Mouse (Mus musculus) hindbrain, embryonic 13.5 days (tissue): ENCODE measurements around the gene Tpd52l2. TPM values are rescaled to one million over a fixed set of nuclear protein-coding genes. Genes with fewer than 3 reads are reported as not detected.
A peak's percentile ranks its signal among the peaks of the same experiment; 100 is the strongest.
"Not testable (repeated sequence)": the region's sequence is repeated elsewhere in the genome, so short reads cannot be mapped to it uniquely, and the experiment has no call there.

Source experiments
- ATAC-seq: fragments of 200-750 bp; cut with Nextera tagmentation; 2 replicates; pipeline ENCODE4 v1.8.0; 2017; ENCODE audit warnings: moderate TSS enrichment; ENCODE audit not compliant: low FRiP score
- H3K27ac ChIP-seq: fragments of 300-500 bp; sonication (generic); 2 replicates; pipeline ENCODE4 v1.5.1; 2015; ENCODE audit warnings: inconsistent platforms, mild to moderate bottlenecking, moderate library complexity
- H3K27me3 ChIP-seq: fragments of 300-500 bp; sonication (generic); 2 replicates; pipeline ENCODE4 v1.6.1; 2015; ENCODE audit warnings: mild to moderate bottlenecking, inconsistent platforms
- H3K36me3 ChIP-seq: fragments of 300-500 bp; sonication (generic); 2 replicates; pipeline ENCODE4 v1.6.1; 2015; ENCODE audit warnings: mild to moderate bottlenecking, inconsistent platforms
- H3K4me1 ChIP-seq: fragments of 300-500 bp; sonication (generic); replicated peaks from 2 replicates; pipeline ENCODE4 v1.6.1; 2015; ENCODE audit warnings: inconsistent platforms
- H3K4me2 ChIP-seq: fragments of 300-500 bp; sonication (generic); 2 replicates; pipeline ENCODE4 v1.6.1; 2015; ENCODE audit warnings: inconsistent platforms, mild to moderate bottlenecking, moderate library complexity
- H3K4me3 ChIP-seq: fragments of 300-500 bp; sonication (generic); 2 replicates; pipeline ENCODE4 v1.5.1; 2015; ENCODE audit warnings: mild to moderate bottlenecking, inconsistent platforms
- H3K9ac ChIP-seq: fragments of 300-500 bp; sonication (generic); 2 replicates; pipeline ENCODE4 v1.6.1; 2015; ENCODE audit warnings: mild to moderate bottlenecking, inconsistent platforms
- H3K9me3 ChIP-seq: fragments of 300-500 bp; sonication (generic); 2 replicates; pipeline ENCODE4 v1.6.1; 2016; ENCODE audit warnings: inconsistent platforms
- WGBS: fragments of 180-500 bp; shearing (Covaris S2); methylation state at CpG from one replicate; pipeline ENCODE4 v1.1.7; 2015; 5-methylcytosine and 5-hydroxymethylcytosine counted together
- polyA plus RNA-seq: library from polyadenylated mRNA; unstranded; fragments of >200 nt; fragmentation: Nextera tagmentation; extraction: Ambion mirVana; gene quantifications from 2 replicates; pipeline ENCODE4 v1.2.1, GENCODE M21; 2015

Gene Tpd52l2
- polyA plus RNA-seq, 1 experiment from 2014 or later = 121 TPM

GRCm38 (mm10) chr2:181493156-181493927, 3.6 kb upstream of the Tpd52l2 start, which contains the start of gene Abhd16b:
Gene Abhd16b, plus strand, starts transcription at chr2:181493206.
- H3K27me3 ChIP-seq = no peaks in the 10 kb centered on the region
- H3K4me2 ChIP-seq = no peak within 1 kb of the TSS
- no peak within 1 kb of the TSS for H3K4me3 ChIP-seq
- H3K9ac ChIP-seq = no peak within 1 kb of the TSS
- no peak within 1 kb of the TSS for H3K27ac ChIP-seq
- ATAC-seq = no peak
- no peaks in the 10 kb centered on the region for H3K36me3 ChIP-seq
- WGBS = 84% methylated on average over 31 of the region's 31 CpGs
- H3K4me1 ChIP-seq = peaks cover 15% of the 10 kb centered on the region
- no peaks in the 10 kb centered on the region for H3K9me3 ChIP-seq

- WGBS = 73% methylated on average over 26 of the region's 26 CpGs
- no peak for ATAC-seq
- no peak overlapping the region for H3K27ac ChIP-seq
- no peak overlapping the region for H3K9ac ChIP-seq
- no peak overlapping the region for H3K4me2 ChIP-seq
- H3K9me3 ChIP-seq = no peaks in the 10 kb centered on the region
- peaks cover 3% of the 10 kb centered on the region; the same call in 1 of the 2 replicates for H3K36me3 ChIP-seq
- H3K4me1 ChIP-seq = peaks cover 20% of the 10 kb centered on the region
- no peaks in the 10 kb centered on the region for H3K27me3 ChIP-seq
- H3K4me3 ChIP-seq = no peak overlapping the region
Observed at GRCm38 (mm10) chr2:181494266-181494945, 2.5 kb upstream of the Tpd52l2 start.

- peaks cover 15% of the 10 kb centered on the region for H3K36me3 ChIP-seq
- not testable (repeated sequence) for ATAC-seq, H3K9me3 ChIP-seq, H3K27me3 ChIP-seq, H3K27ac ChIP-seq, H3K9ac ChIP-seq
- H3K4me2 ChIP-seq = peak overlapping the region; percentile 99
- WGBS = 59% methylated on average over 8 of the region's 8 CpGs
- H3K4me1 ChIP-seq = peaks cover 20% of the 10 kb centered on the region
- peak overlapping the region; percentile 91; the same call in 1 of the 2 replicates for H3K4me3 ChIP-seq
Observed at GRCm38 (mm10) chr2:181495845-181496244, 1.1 kb upstream of the Tpd52l2 start.

GRCm38 (mm10) chr2:181496281-181496680, 661 bp upstream of the Tpd52l2 start:
- Histone ChIP-seq H3K9ac (peak overlapping the region; percentile 74), H3K4me3 (peak overlapping the region; percentile 91), H3K4me2 (peak overlapping the region; percentile 99), H3K9me3 (no peaks in the 10 kb centered on the region), H3K36me3 (peaks cover 20% of the 10 kb centered on the region), H3K4me1 (peaks cover 20% of the 10 kb centered on the region), H3K27me3 (no peaks in the 10 kb centered on the region), H3K27ac (peak overlapping the region; percentile 78)
- WGBS = 15% methylated on average over 8 of the region's 8 CpGs
- ATAC-seq = peak; percentile 65

- ATAC-seq = peak; percentile 38
- WGBS = 0% methylated on average over 12 of the region's 12 CpGs
- H3K4me1 ChIP-seq = peaks cover 20% of the 10 kb centered on the region
- H3K4me3 ChIP-seq = peak overlapping the region; percentile 91
- H3K27me3 ChIP-seq = no peaks in the 10 kb centered on the region
- no peaks in the 10 kb centered on the region for H3K9me3 ChIP-seq
- H3K9ac ChIP-seq = peak overlapping the region; percentile 95
- peak overlapping the region; percentile 99 for H3K4me2 ChIP-seq
- H3K36me3 ChIP-seq = peaks cover 32% of the 10 kb centered on the region
- peak overlapping the region; percentile 90 for H3K27ac ChIP-seq
Observed at GRCm38 (mm10) chr2:181497548-181497875, 570 bp downstream of the Tpd52l2 start.

GRCm38 (mm10) chr2:181498644-181499043, 1.7 kb downstream of the Tpd52l2 start:
- 74% methylated on average over 4 of the region's 4 CpGs for WGBS
- ATAC-seq = no peak

GRCm38 (mm10) chr2:181509191-181509590, 12.2 kb downstream of the Tpd52l2 start:
- no peak overlapping the region for H3K27ac ChIP-seq
- no peaks in the 10 kb centered on the region for H3K9me3 ChIP-seq
- no peak overlapping the region for H3K9ac ChIP-seq
- no peak for ATAC-seq
- H3K4me1 ChIP-seq = no peaks in the 10 kb centered on the region
- WGBS = 89% methylated on average over 2 of the region's 2 CpGs
- H3K36me3 ChIP-seq = peaks cover 95% of the 10 kb centered on the region
- no peak overlapping the region for H3K4me3 ChIP-seq
- no peak overlapping the region for H3K4me2 ChIP-seq
- no peaks in the 10 kb centered on the region for H3K27me3 ChIP-seq

More at GRCm38 (mm10) chr2:181498644-181499043, 1.7 kb downstream of the Tpd52l2 start:
- no peak overlapping the region for H3K9ac ChIP-seq
- 0 out of 2 replicates have a peak overlapping the region, but pooled peaks have one; percentile 91 for H3K4me3 ChIP-seq
- no peaks in the 10 kb centered on the region for H3K27me3 ChIP-seq
- peaks cover 43% of the 10 kb centered on the region for H3K36me3 ChIP-seq
- H3K4me1 ChIP-seq = peaks cover 20% of the 10 kb centered on the region
- H3K27ac ChIP-seq = no peak overlapping the region
- H3K4me2 ChIP-seq = peak overlapping the region; percentile 99; the same call in 1 of the 2 replicates
- H3K9me3 ChIP-seq = no peaks in the 10 kb centered on the region

- WGBS = 98% methylated on average over 8 of the region's 8 CpGs
- Histone ChIP-seq H3K27ac (no peak overlapping the region), H3K4me2 (no peak overlapping the region), H3K9me3 (no peaks in the 10 kb centered on the region), H3K36me3 (peaks cover 94% of the 10 kb centered on the region), H3K9ac (no peak overlapping the region), H3K4me3 (no peak overlapping the region), H3K27me3 (no peaks in the 10 kb centered on the region), H3K4me1 (no peaks in the 10 kb centered on the region)
- no peak for ATAC-seq
Observed at GRCm38 (mm10) chr2:181511231-181511630, 14.3 kb downstream of the Tpd52l2 start.

- Histone ChIP-seq H3K4me2 (peak overlapping the region; percentile 81), H3K9ac (peak overlapping the region; percentile 88), H3K4me1 (peaks cover 39% of the 10 kb centered on the region), H3K27me3 (no peaks in the 10 kb centered on the region), H3K9me3 (no peaks in the 10 kb centered on the region), H3K4me3 (peak overlapping the region; percentile 70), H3K27ac (peak overlapping the region; percentile 98), H3K36me3 (peaks cover 34% of the 10 kb centered on the region)
- WGBS = 81% methylated on average over 3 of the region's 3 CpGs
- ATAC-seq = no peak
Observed at GRCm38 (mm10) chr2:181519201-181519600, 22.3 kb downstream of the Tpd52l2 start.

GRCm38 (mm10) chr2:181520118-181520935, 23.4 kb downstream of the Tpd52l2 start, which contains the start of gene Dnajc5:
Gene Dnajc5, plus strand, starts transcription at chr2:181520485.
- peak within 1 kb of the TSS; percentile 81 for H3K4me2 ChIP-seq
- no peaks in the 10 kb centered on the region for H3K9me3 ChIP-seq
- under 1% methylated on average over 74 of the region's 74 CpGs for WGBS
- no peaks in the 10 kb centered on the region for H3K27me3 ChIP-seq
- H3K4me1 ChIP-seq = peaks cover 41% of the 10 kb centered on the region
- peak within 1 kb of the TSS; percentile 70 for H3K4me3 ChIP-seq
- H3K9ac ChIP-seq = peak within 1 kb of the TSS; percentile 88
- H3K27ac ChIP-seq = peak within 1 kb of the TSS; percentile 98
- ATAC-seq = peak; percentile 97
- peaks cover 23% of the 10 kb centered on the region for H3K36me3 ChIP-seq

GRCm38 (mm10) chr2:181520936-181521227, 23.9 kb downstream of the Tpd52l2 start:
- H3K4me1 ChIP-seq = peaks cover 41% of the 10 kb centered on the region
- no peaks in the 10 kb centered on the region for H3K27me3 ChIP-seq
- no peaks in the 10 kb centered on the region for H3K9me3 ChIP-seq
- H3K4me3 ChIP-seq = peak overlapping the region; percentile 70
- peaks cover 19% of the 10 kb centered on the region for H3K36me3 ChIP-seq
- H3K27ac ChIP-seq = peak overlapping the region; percentile 98
- H3K4me2 ChIP-seq = peak overlapping the region; percentile 81
- ATAC-seq = no peak
- H3K9ac ChIP-seq = peak overlapping the region; percentile 88
- 0% methylated on average over 17 of the region's 17 CpGs for WGBS

GRCm38 (mm10) chr2:181521491-181521890, 24.5 kb downstream of the Tpd52l2 start:
- no peaks in the 10 kb centered on the region for H3K27me3 ChIP-seq
- H3K9me3 ChIP-seq = no peaks in the 10 kb centered on the region
- H3K9ac ChIP-seq = peak overlapping the region; percentile 88
- H3K4me2 ChIP-seq = peak overlapping the region; percentile 81
- no peak overlapping the region for H3K27ac ChIP-seq
- H3K36me3 ChIP-seq = peaks cover 13% of the 10 kb centered on the region
- 64% methylated on average over 10 of the region's 10 CpGs for WGBS
- peaks cover 41% of the 10 kb centered on the region for H3K4me1 ChIP-seq
- peak overlapping the region; percentile 70 for H3K4me3 ChIP-seq
- no peak for ATAC-seq
